Mouse (Mus musculus) heart, adult 2 months (tissue): ENCODE data around the gene Oog1. TPM values are rescaled to one million over a fixed set of nuclear protein-coding genes. Genes with fewer than 3 reads are reported as not detected.
"Not testable (repeated sequence)": the region's sequence is repeated elsewhere in the genome, so short reads cannot be mapped to it uniquely, and the experiment has no call there.

ENCODE experiments used
- DNase-seq, 2 experiments: peaks; one replicate each; pipeline ENCODE4 v3.0.0; 2021
- H3K27ac ChIP-seq: fragments of 200-600 bp; 2 replicates; pipeline ENCODE4 v1.8.1; 2022
- H3K27me3 ChIP-seq: fragments of 200-500 bp; 2 replicates; pipeline ENCODE4 v1.6.1; 2012; ENCODE audit warnings: mild to moderate bottlenecking, low read length, inconsistent platforms, mixed read lengths; ENCODE audit not compliant: control insufficient read depth, insufficient read depth
- H3K36me3 ChIP-seq: fragments of 200-500 bp; 2 replicates; pipeline ENCODE4 v1.6.1; 2012; ENCODE audit warnings: low read length, inconsistent platforms; ENCODE audit not compliant: control insufficient read depth, insufficient read depth
- H3K4me1 ChIP-seq: fragments of 200-500 bp; 2 replicates; pipeline ENCODE4 v1.6.1; 2011; ENCODE audit warnings: low read length; ENCODE audit not compliant: control insufficient read depth, insufficient read depth
- H3K4me3 ChIP-seq: fragments of 200-600 bp; 2 replicates; pipeline ENCODE4 v1.8.1; 2022
- H3K79me2 ChIP-seq: fragments of 200-500 bp; replicated peaks from 2 replicates; pipeline ENCODE4 v1.6.1; 2012; ENCODE audit warnings: mild to moderate bottlenecking, inconsistent platforms, low read length, moderate library complexity, mixed read lengths; ENCODE audit not compliant: control insufficient read depth, insufficient read depth
- H3K9ac ChIP-seq: fragments of 200-500 bp; 2 replicates; pipeline ENCODE4 v1.6.1; 2012; ENCODE audit warnings: low read depth, mild to moderate bottlenecking, control low read depth, inconsistent platforms, low read length, mixed read lengths
- WGBS: fragments of 180-500 bp; shearing (Covaris S2); methylation state at CpG from one replicate; pipeline ENCODE4 v1.1.7; 2018; 5-methylcytosine and 5-hydroxymethylcytosine counted together
- intact Hi-C: fragments of 180-260 bp; cut with DNase I; formaldehyde crosslinking; loops from one replicate; pipeline ENCODE4 v1.15.1; 2025
- long read RNA-seq: library from polyadenylated mRNA; stranded (forward); transcript quantifications from one replicate; pipeline ENCODE4 v2.0.0, GENCODE M21; 2021
- polyA plus RNA-seq: library from polyadenylated mRNA; depleted of rRNA; stranded (reverse); fragments of >200 nt; gene quantifications from 2 replicates; pipeline ENCODE4 v1.2.3, GENCODE M21; 2012; rRNA removed
- total RNA-seq, 2 experiments: library from RNA; stranded (reverse); gene quantifications; 2 replicates each; pipeline ENCODE4 v1.2.3; 2021

Gene Oog1
- total RNA-seq (not detected), polyA plus RNA-seq (not detected in 2 replicates)
- long read RNA-seq, result 0 reads

GRCm38 (mm10) chr12:87602388-87602787 lies at the start of gene Oog1:
TSS of gene Oog1 (plus strand) at chr12:87602688.
- not testable (repeated sequence) for H3K9ac ChIP-seq, H3K27me3 ChIP-seq
- 47% methylated on average over 1 of the region's 2 CpGs for WGBS

GRCm38 (mm10) chr12:87601388-87601787 lies 1.1 kb upstream of the Oog1 start:
- H3K4me3 ChIP-seq, H3K36me3 ChIP-seq, H3K27me3 ChIP-seq, H3K4me1 ChIP-seq, H3K27ac ChIP-seq, H3K79me2 ChIP-seq, intact Hi-C loops, H3K9ac ChIP-seq, DNase-seq: not testable (repeated sequence)
- 13% methylated on average over 2 of the region's 2 CpGs for WGBS

More at GRCm38 (mm10) chr12:87602388-87602787, at the start of gene Oog1:
- H3K27ac ChIP-seq, intact Hi-C loops, H3K4me1 ChIP-seq, H3K4me3 ChIP-seq, H3K79me2 ChIP-seq, H3K36me3 ChIP-seq, DNase-seq: not testable (repeated sequence)

DNA sequence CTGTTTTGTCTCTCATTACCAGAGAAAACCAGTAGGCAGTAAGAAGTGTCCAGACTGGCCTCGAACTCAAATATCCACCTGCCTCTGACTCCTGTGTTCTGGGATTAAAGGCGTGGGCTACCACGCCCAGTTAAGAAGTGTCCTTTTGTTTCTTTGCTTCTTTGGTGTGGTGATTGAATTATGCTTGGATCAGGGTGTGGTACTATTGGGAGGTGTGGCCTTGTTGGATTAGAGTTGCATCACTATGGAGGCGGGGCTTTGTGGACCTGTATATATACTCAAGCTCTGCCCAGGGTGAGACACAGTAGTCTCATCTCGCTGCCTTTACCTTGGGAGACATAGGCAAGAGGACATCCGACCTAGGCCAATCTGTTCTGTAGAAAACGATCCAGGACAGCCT lies 16.1 kb downstream of the Oog1 start, which contains the start of gene Gm4027:
Gene Gm4027 (plus strand): TSS at position 301 of the 400 bp plus-strand sequence.
- H3K4me3 ChIP-seq, intact Hi-C loops, H3K9ac ChIP-seq, H3K36me3 ChIP-seq, H3K79me2 ChIP-seq, DNase-seq, H3K27me3 ChIP-seq, H3K4me1 ChIP-seq, H3K27ac ChIP-seq: not testable (repeated sequence)
- WGBS, result 86% methylated on average over 7 of the region's 7 CpGs

DNA sequence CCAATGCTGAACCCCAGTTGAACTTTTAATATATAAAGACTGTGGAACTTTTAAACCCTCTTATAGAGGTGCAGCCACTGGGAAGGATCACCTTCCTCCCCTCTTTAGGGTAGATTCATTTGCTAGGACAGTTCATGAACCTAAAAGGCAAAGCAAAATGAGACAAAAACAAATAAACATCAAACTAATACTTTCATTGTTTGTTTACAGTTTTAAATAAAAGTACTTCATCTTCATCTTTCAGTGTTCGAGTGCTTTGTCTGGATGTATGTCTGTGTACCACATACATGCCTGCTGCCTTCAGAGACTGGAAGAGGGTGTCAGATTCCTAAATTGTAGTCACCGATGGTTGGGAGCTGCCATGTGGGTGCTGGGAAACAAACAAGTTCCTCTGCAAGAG lies 42.0 kb downstream of the Oog1 start, which contains the start of gene Gm16381:
Gene Gm16381 (minus strand): TSS at position 101 of the 400 bp plus-strand sequence.
- H3K9ac ChIP-seq, H3K36me3 ChIP-seq, H3K4me1 ChIP-seq, H3K27ac ChIP-seq, H3K27me3 ChIP-seq, intact Hi-C loops, DNase-seq, H3K79me2 ChIP-seq, H3K4me3 ChIP-seq: not testable (repeated sequence)
- WGBS, result 73% methylated on average over 2 of the region's 2 CpGs

DNA sequence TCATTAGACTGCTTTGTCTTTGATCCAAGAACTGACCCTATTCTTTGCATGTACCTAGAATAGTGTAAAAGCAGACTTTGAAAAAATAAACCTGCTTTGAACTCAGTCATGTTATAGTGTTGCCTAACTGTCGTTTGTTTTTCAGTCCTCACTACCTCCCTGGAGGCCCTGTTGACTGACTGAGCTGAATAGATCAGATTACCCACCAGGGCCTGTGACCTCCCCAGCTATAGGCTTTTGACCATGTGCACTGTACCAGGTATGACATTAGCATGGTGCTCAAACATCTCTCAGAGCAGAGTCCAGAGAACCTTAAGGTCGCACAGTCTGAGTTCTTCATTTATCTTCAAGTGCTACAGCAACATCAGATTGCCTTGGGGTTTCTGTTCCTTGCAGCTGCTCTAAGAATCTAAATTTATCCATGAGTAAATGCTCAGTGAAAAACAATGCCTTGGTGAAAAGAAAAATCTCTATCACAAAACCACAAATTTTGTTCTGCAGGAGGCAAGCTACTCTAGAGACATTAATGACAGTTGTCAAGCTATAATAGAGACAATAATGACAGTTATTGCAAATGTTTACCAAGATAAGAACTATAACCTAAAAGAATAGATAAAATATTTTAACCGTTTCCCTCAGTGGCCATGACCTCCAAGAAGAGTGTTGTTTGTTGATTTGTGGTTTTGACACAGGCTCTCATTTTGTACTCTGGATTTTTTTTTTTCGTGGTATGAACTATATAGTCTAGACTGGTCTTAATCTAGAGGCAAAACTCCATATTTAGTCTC lies 50.6 kb downstream of the Oog1 start:
- WGBS, result 57% methylated on average over 2 of the region's 4 CpGs
- H3K36me3 ChIP-seq, H3K27ac ChIP-seq, H3K27me3 ChIP-seq, DNase-seq, H3K4me3 ChIP-seq, intact Hi-C loops, H3K79me2 ChIP-seq, H3K4me1 ChIP-seq, H3K9ac ChIP-seq: not testable (repeated sequence)

Other genes starting within 250 kb of the Oog1 start
- 10 to 100 TPM; 21.1 to 23.1 TPM for gene Sptlc2, start 214.3 kb upstream of the Oog1 start, total RNA-seq
- gene Sptlc2, start 214.3 kb upstream of the Oog1 start, polyA plus RNA-seq, result 5.0 and 9.8 TPM in 2 replicates
- gene Slirp, start 158.8 kb upstream of the Oog1 start, total RNA-seq, result 100 to 1,000 TPM; 169 to 173 TPM
- gene Slirp, start 158.8 kb upstream of the Oog1 start, polyA plus RNA-seq, result 32.1 and 49.0 TPM in 2 replicates
- gene Alkbh1, start 158.7 kb upstream of the Oog1 start, total RNA-seq, result 10 to 100 TPM in 1 of 2 experiments, 1 to 10 TPM in 1; 9.6 to 11.5 TPM
- 7.6 and 11.9 TPM in 2 replicates for gene Alkbh1, start 158.7 kb upstream of the Oog1 start, polyA plus RNA-seq
- gene Snw1, start 130.4 kb upstream of the Oog1 start, total RNA-seq, result 10 to 100 TPM; 42.3 to 46.1 TPM
- gene Snw1, start 130.4 kb upstream of the Oog1 start, polyA plus RNA-seq, result 8.5 and 15.6 TPM in 2 replicates
- not detected for gene Gm5788, start 108.0 kb upstream of the Oog1 start, total RNA-seq
- not detected in 2 replicates for gene Gm5788, start 108.0 kb upstream of the Oog1 start, polyA plus RNA-seq
- not detected for gene Gm8300, start 88.4 kb upstream of the Oog1 start, total RNA-seq
- gene Gm8300, start 88.4 kb upstream of the Oog1 start, polyA plus RNA-seq, result not detected in 2 replicates
- not detected for gene Gm4027, start 16.2 kb downstream of the Oog1 start, total RNA-seq
- gene Gm4027, start 16.2 kb downstream of the Oog1 start, polyA plus RNA-seq, result not detected in 2 replicates
- not detected for gene Gm16381, start 41.9 kb downstream of the Oog1 start, total RNA-seq
- gene Gm16381, start 41.9 kb downstream of the Oog1 start, polyA plus RNA-seq, result not detected in 2 replicates
- gene Gm21319, start 173.1 kb downstream of the Oog1 start, total RNA-seq, result not detected
- gene Gm21319, start 173.1 kb downstream of the Oog1 start, polyA plus RNA-seq, result not detected in 2 replicates
- gene Gm21936, start 192.8 kb downstream of the Oog1 start, total RNA-seq, result not detected
- gene Gm21936, start 192.8 kb downstream of the Oog1 start, polyA plus RNA-seq, result not detected in 2 replicates
- not detected for gene BB287469, start 213.9 kb downstream of the Oog1 start, total RNA-seq
- not detected in 2 replicates for gene BB287469, start 213.9 kb downstream of the Oog1 start, polyA plus RNA-seq
- gene Gm2001, start 239.7 kb downstream of the Oog1 start, total RNA-seq, result not detected
- not detected in 2 replicates for gene Gm2001, start 239.7 kb downstream of the Oog1 start, polyA plus RNA-seq